Mouse (Mus musculus): ENCODE measurements around the gene Fli1. TPM values are rescaled to one million over a fixed set of nuclear protein-coding genes. Genes with fewer than 3 reads are reported as not detected.

The Fli1 gene
- total and polyA plus RNA-seq, 3 experiments: 13.8 to 171 (median 24.3) TPM

DNA sequence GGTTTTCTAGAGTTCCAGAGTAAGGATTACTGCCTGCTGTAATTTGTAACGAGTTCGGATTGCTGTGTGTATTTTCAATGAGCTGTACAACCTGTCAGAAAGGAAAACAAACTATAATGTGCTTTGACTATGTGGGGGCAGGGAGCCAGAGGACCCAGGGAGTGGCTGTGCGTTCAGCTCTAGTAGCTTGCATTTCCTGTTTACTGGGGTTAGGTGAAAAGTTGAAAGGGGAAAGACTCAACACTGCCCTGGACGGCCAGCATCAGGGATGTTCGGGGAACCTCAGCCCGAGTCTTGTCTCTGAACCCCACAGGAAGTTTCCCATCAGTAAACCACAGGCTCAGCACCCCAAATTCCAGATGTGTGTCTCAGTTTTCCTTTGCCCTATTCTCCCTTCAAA is 43.2 kb downstream of the Fli1 start:
- H3K9ac ChIP-seq (ENCODE audit: control insufficient read depth, low read depth, low read length, poor library complexity, severe bottlenecking): no peak overlapping the region
- H3K36me3 ChIP-seq (ENCODE audit: control insufficient read depth in 1 of 2, insufficient read depth in 2 of 2, low read length in 2 of 2): peaks cover 5 to 15% of the 10 kb centered on the region in 2 experiments
- no peaks in the 10 kb centered on the region for H3K9me3 ChIP-seq (replicated peaks; ENCODE audit: insufficient read depth, low read length)
- DNase-seq (ENCODE audit: low read depth, low spot score): no peak
- H3K4me3 ChIP-seq (ENCODE audit: control insufficient read depth in 1 of 2, insufficient read depth in 1 of 2, low read depth in 2 of 2, low read length in 2 of 2): no peak overlapping the region
- no peak for TF ChIP-seq MAX (IDR thresholded peaks at IDR 0.05; ENCODE audit: low read length)
- TF ChIP-seq ZNF384 (IDR thresholded peaks at IDR 0.05; ENCODE audit: low read depth, low read length): no peak
- no peak for TF ChIP-seq RAD21 (IDR thresholded peaks at IDR 0.05; ENCODE audit: low read depth, low read length)
- no peak for TF ChIP-seq NRF1 (IDR thresholded peaks at IDR 0.05; ENCODE audit: insufficient read depth, low read depth, low read length, poor library complexity, severe bottlenecking)
- TF ChIP-seq TBP (IDR thresholded peaks at IDR 0.05; ENCODE audit: low read depth, low read length): no peak
- TF ChIP-seq KAT2A (conservative IDR thresholded peaks at IDR 0.05; ENCODE audit: low read depth, low read length): no peak
- TF ChIP-seq CHD1 (IDR thresholded peaks at IDR 0.05; ENCODE audit: low read depth, low read length): no peak
- no peak for TF ChIP-seq UBTF (IDR thresholded peaks at IDR 0.05; ENCODE audit: borderline replicate concordance, insufficient read depth, low read depth, low read length)
- no peak for TF ChIP-seq MAZ (IDR thresholded peaks at IDR 0.05; ENCODE audit: low read depth, low read length)
- TF ChIP-seq RCOR1 (IDR thresholded peaks at IDR 0.05; ENCODE audit: low read depth, low read length): no peak
- TF ChIP-seq GATA1 (IDR thresholded peaks at IDR 0.05; ENCODE audit: low read depth, low read length): no peak
- TF ChIP-seq ZKSCAN1 (IDR thresholded peaks at IDR 0.05; ENCODE audit: low read depth, low read length): no peak
- TF ChIP-seq BHLHE40 (IDR thresholded peaks at IDR 0.05; ENCODE audit: borderline replicate concordance, low read depth, low read length): no peak
- no peak for TF ChIP-seq MAFK (IDR thresholded peaks at IDR 0.05; ENCODE audit: borderline replicate concordance, low read depth, low read length)
- no peak for TF ChIP-seq MYC (IDR thresholded peaks at IDR 0.05; ENCODE audit: low read depth, low read length)
- peaks cover 14% of the 10 kb centered on the region for H3K79me2 ChIP-seq (ENCODE audit: control insufficient read depth, insufficient read depth, low read length, poor library complexity)
- H3K27ac ChIP-seq (ENCODE audit: control insufficient read depth, low read depth, low read length): no peak overlapping the region
- peaks cover 2 to 20% of the 10 kb centered on the region in 2 experiments; a peak in 3 of 4 replicates for H3K4me1 ChIP-seq (ENCODE audit: control insufficient read depth in 1 of 2, insufficient read depth in 2 of 2, low read length in 2 of 2)
- H3K27me3 ChIP-seq (ENCODE audit: control insufficient read depth in 1 of 2, insufficient read depth in 2 of 2, low read length in 2 of 2): no peaks in the 10 kb centered on the region

DNA sequence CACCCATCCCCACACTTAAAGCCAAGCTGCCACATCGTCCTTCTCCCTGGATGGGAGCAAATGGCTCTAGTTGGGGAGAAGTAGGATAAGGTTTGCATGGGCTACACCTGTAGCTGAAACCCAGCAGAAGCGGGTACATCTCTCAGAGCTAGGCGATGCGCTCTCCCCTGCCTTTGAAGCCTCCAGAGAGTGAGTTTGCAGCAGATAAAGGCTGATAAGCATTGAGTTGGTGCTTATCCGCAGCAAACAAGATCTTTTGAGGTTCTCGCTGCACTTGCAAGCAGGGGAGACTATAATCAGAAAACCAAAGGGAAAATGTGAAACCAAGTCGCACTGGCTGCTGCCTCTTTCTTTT is 47.0 kb downstream of the Fli1 start:
- Histone ChIP-seq H3K9me3 (replicated peaks; ENCODE audit: insufficient read depth, low read length) (no peaks in the 10 kb centered on the region), H3K27ac (ENCODE audit: control insufficient read depth, low read depth, low read length) (peak overlapping the region; percentile 63), H3K9ac (ENCODE audit: control insufficient read depth, low read depth, low read length, poor library complexity, severe bottlenecking) (no peak overlapping the region), H3K4me1 (ENCODE audit: control insufficient read depth in 1 of 2, insufficient read depth in 2 of 2, low read length in 2 of 2) (peaks cover 2 to 15% of the 10 kb centered on the region in 2 experiments; a peak in 3 of 4 replicates), H3K4me3 (ENCODE audit: control insufficient read depth in 1 of 2, insufficient read depth in 1 of 2, low read depth in 2 of 2, low read length in 2 of 2) (no peak overlapping the region), H3K36me3 (ENCODE audit: control insufficient read depth in 1 of 2, insufficient read depth in 2 of 2, low read length in 2 of 2) (peaks cover 0 to 15% of the 10 kb centered on the region in 2 experiments), H3K79me2 (ENCODE audit: control insufficient read depth, insufficient read depth, low read length, poor library complexity) (peaks cover 11% of the 10 kb centered on the region; the same call in 1 of the 2 replicates), H3K27me3 (ENCODE audit: control insufficient read depth in 1 of 2, insufficient read depth in 2 of 2, low read length in 2 of 2) (no peaks in the 10 kb centered on the region)
- DNase-seq (ENCODE audit: low read depth, low spot score): peak; percentile 75
- no peak for TF ChIP-seq ZKSCAN1 (IDR thresholded peaks at IDR 0.05; ENCODE audit: low read depth, low read length)
- no peak for TF ChIP-seq E2F4 (IDR thresholded peaks at IDR 0.05; ENCODE audit: borderline replicate concordance, low read depth, low read length)
- peak; percentile 66; the same call in 1 of the 2 replicates for TF ChIP-seq ETS1 (IDR thresholded peaks at IDR 0.05; ENCODE audit: low read depth, low read length)
- no peak for TF ChIP-seq POLR2A (IDR thresholded peaks at IDR 0.05; ENCODE audit: control insufficient read depth in 1 of 2, insufficient read depth in 1 of 2, low read depth in 1 of 2, low read length in 2 of 2, poor library complexity in 1 of 2)
- peak; percentile 82 to 85 for TF ChIP-seq EP300 (IDR thresholded peaks at IDR 0.05; ENCODE audit: low read depth in 1 of 2, low read length in 2 of 2)
- no peak for TF ChIP-seq CHD2 (IDR thresholded peaks at IDR 0.05; ENCODE audit: low read length)
- TF ChIP-seq MYC (IDR thresholded peaks at IDR 0.05; ENCODE audit: low read depth, low read length): peak; percentile 21; the same call in 1 of the 2 replicates
- peak; percentile 94 for TF ChIP-seq TCF12 (IDR thresholded peaks at IDR 0.05; ENCODE audit: low read depth, low read length)
- TF ChIP-seq SIN3A (IDR thresholded peaks at IDR 0.05; ENCODE audit: low read length): peak; percentile 28; the same call in 1 of the 2 replicates
- 0 out of 2 replicates have a peak, but pooled peaks have one; percentile 40 for TF ChIP-seq UBTF (IDR thresholded peaks at IDR 0.05; ENCODE audit: borderline replicate concordance, insufficient read depth, low read depth, low read length)
- TF ChIP-seq BHLHE40 (IDR thresholded peaks at IDR 0.05; ENCODE audit: borderline replicate concordance, low read depth, low read length): peak; percentile 51; the same call in 1 of the 2 replicates
- peak; percentile 97 for TF ChIP-seq GATA1 (IDR thresholded peaks at IDR 0.05; ENCODE audit: low read depth, low read length)
- peak; percentile 57; the same call in 1 of the 2 replicates for TF ChIP-seq TBP (IDR thresholded peaks at IDR 0.05; ENCODE audit: low read depth, low read length)
- TF ChIP-seq CHD1 (IDR thresholded peaks at IDR 0.05; ENCODE audit: low read depth, low read length): no peak
- no peak for TF ChIP-seq USF2 (IDR thresholded peaks at IDR 0.05; ENCODE audit: borderline replicate concordance in 1 of 2, insufficient read depth in 1 of 2, low read depth in 1 of 2, low read length in 2 of 2)
- TF ChIP-seq ZNF384 (IDR thresholded peaks at IDR 0.05; ENCODE audit: low read depth, low read length): no peak
- TF ChIP-seq POLR2AphosphoS2 (IDR thresholded peaks at IDR 0.05; ENCODE audit: low read length): no peak
- no peak for TF ChIP-seq SMC3 (IDR thresholded peaks at IDR 0.05; ENCODE audit: low read depth, low read length)
- peak; percentile 86 for TF ChIP-seq RCOR1 (IDR thresholded peaks at IDR 0.05; ENCODE audit: low read depth, low read length)
- 0 out of 2 replicates have a peak, but pooled peaks have one; percentile 52 for TF ChIP-seq MXI1 (IDR thresholded peaks at IDR 0.05; ENCODE audit: low read depth, low read length)
- no peak; the same call in 1 of the 2 replicates for TF ChIP-seq RAD21 (IDR thresholded peaks at IDR 0.05; ENCODE audit: low read depth, low read length)
